Mouse (Mus musculus) left cerebral cortex, adult 9 months (tissue): ENCODE measurements around the gene Zfp583.
"Not testable (repeated sequence)": the region's sequence is repeated elsewhere in the genome, so short reads cannot be mapped to it uniquely, and the experiment has no call there.

Experiments
- DNase-seq, 2 experiments: peaks; one replicate each; pipeline ENCODE4 v3.0.0; 2022; ENCODE audit warnings: low spot score in 2 of 2

The Zfp583 gene

DNA sequence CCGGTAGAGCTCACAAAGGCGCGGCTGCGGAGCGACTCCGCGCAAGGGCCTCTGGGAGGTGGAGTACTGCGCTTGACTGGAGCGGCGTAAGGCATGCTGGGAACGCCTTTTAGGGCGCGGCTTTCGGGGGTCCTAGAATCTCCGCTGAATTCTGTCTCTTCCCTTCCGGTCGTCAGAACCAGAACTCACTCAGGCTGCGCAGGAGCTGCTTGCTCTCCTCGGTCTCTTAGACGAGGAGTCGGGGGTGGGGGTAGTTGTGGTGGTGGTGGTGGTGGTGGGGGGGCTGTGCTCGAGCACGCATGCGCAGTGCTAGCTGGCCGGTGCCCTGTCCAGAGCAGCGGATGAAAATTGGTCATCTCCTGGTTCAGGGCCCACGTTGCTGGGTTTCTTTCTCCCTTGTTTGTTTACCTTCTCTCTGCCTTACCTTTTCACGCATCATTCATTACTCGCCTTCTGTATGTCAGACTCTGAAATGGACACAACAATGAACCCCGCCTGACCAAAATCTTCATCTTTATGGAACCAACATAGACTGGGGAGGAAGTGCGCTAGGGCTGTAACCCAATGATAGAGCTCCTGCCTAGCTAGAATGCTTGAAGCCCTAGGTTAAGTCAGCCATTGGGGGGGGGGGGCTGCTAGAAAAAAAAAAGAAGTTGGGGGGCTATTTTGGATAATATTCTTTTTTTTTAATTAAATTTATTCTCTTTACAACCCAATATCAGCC is at the start of gene Zfp583:
Zfp583 (minus strand) TSS at position 53 of the 724 bp plus-strand sequence.
- DNase-seq = peak; percentile 53 to 88

DNA sequence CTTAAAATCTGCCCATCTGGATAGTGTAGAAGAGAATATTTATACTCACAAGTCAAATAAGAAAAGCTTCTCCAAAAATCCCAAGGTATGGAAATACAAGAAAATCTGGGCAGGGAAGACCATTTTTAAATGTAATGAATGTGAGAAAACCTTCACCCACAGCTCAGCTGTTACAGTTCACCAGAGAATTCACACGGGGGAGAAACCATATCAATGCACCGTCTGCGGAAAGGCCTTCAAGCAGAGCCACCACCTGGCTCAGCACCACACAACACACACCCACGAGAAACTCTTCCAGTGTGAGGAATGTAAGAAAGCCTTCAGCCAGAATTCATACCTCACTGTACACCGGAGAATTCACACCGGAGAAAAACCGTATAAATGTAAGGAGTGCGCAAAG is 47.4 kb upstream of the Zfp583 start:
- DNase-seq = peak; percentile 55 to 82

DNA sequence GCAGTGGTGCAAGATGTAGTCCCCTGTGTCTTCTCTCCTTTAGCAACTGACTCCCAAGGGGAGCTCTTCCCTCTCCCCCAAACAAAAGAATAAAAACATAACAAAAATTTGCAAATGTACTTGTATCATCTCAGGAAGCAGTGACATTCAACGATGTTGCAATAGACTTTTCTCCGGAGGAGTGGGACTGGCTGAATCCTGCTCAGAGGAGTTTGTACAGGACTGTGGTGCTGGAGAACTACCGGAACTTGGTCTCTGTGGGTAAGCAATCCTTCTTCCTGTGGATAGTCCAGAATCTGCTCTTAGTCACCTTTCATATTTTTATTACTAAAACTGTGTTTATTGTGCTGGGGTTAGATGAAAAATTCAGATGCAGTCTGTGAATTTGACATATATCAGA is 41.9 kb upstream of the Zfp583 start:
- DNase-seq = no peak

DNA sequence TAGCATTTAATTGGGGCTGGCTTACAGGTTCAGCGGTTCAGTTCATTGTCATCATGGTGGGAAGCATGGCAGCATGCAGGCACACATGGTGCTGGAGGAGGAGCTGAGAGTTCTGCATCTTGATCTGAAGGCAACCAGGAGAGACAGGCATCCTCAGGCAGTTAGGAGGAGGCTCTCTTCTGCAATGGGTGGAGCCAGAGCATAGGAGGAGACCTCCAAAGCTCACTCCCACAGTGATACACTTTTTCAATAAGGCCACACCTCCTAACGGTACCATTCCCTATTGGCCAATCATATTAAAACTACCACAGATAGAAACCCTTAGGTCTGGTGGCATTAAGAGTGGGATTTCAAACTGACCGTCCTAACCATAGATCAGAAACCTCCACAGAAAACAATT is 38.4 kb upstream of the Zfp583 start:
- DNase-seq = no peak

DNA sequence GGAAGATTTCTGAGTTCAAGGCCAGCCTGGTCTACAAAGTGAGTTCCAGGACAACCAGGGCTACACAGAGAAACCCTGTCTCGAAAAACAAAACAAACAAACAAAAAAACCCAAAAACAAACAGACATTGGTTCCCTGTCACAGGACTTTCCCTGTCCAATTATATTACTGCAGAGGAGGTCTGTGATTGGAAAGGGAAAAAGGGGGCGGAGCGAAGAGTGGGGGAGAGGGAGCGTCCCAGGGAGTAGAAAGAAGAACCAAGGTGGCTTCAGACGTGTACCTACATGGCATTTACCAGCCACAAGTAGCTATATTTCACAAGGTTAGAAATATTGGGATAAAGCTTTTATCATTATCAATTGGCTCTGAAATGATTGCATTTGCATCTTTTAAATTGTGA is 37.1 kb upstream of the Zfp583 start:
- not testable (repeated sequence) for DNase-seq

DNA sequence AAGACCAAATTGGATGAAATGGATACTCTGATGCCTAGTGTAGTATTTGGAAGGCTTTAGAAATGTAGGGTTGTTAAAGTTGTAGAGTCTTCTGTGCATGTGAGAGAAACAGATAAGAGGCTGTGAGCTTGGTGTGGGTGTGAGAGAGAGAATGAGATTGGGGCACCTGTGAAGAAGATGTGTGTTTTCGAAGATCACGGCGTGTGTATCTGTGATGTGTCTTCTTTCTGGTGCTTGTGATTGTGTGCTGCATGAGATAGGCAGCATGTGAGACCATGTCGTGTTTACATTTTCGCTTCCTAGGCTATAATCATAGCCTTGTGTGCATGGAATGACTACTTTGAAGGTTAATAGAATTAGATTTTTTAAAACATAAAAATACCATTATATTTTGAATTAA is 36.1 kb upstream of the Zfp583 start:
- DNase-seq = no peak

DNA sequence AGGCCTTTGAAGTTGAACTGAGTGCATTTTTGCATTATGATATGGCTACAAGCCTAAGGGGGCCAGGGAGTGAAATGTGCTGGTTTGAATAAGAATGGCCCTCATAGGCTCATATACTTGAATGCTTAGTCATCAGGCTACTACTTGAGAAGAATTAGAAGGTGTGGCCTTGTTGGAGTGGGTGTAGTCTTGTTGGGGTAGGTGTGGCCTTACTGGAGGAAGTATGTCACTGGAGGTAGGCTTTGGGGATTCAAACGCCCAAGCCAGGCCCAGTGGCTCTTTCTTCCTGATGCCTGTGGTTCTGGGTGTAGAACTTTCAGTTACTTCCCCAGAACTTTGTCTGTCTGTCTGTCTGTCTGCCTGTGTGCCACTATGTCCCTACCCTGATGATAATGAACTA is 33.7 kb upstream of the Zfp583 start:
- no peak for DNase-seq

DNA sequence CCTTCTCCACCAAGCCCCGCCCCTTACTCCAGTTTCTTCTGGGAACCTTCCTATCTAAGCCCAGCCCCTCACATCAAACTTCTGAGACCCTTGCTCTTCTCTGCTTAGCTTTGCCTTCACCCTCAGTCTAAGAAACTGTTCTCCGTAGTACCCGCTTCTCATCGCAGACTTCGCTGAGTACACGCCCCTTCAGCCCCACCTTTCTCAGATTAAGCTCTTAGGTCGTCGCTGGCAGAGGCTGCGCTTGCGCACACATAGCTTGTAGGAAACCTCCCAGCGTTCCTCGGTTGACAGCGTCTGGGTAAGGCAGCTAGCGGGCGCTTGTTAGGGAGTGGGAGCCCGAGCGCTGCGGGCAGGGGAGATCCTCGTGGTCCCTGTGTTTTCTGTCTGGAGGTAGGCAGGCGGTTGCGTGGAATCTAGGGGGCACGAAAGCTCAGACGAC is 32.0 kb upstream of the Zfp583 start, which contains the start of gene Zfp78:
Zfp78 (plus strand) TSS at position 234 of the 442 bp plus-strand sequence.
- DNase-seq = no peak

DNA sequence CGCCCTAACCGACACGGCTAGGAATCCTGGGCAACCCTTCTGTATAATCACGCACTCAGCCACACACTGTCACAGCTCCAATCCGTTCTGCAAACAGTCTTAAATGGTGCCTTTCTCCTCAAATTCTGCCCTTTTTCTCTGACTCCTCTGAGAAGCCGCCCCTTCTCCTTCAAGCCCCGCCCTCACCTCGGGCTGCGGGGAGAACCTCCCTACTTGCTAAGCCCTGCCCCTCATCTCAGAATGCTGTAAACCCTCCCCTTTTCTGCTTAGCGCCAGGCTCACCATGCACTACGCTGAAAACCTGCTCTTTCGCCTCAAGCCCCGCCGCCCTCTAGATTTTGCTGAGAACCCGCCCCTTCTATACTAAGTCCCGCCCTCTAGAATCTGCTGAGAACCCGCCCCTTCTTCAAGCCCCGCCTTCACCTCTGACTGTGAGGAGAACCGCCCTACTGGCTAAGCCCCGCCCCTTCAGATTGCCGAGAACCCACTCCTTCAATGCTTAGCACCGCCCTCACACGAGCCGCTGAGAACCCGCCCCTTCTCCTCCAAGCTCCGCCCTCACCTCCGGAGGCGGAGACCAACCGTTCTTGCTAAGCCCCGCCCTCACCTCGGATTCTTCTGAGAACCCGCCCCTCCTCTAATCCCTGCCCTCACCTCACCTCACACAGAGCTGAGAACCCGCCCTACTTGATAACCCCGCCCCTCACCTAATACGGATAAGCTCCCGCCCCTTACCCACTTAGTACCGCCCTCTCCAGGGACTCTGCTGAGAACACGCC is 31.4 kb upstream of the Zfp583 start:
- DNase-seq = peak; percentile 98 to 99

DNA sequence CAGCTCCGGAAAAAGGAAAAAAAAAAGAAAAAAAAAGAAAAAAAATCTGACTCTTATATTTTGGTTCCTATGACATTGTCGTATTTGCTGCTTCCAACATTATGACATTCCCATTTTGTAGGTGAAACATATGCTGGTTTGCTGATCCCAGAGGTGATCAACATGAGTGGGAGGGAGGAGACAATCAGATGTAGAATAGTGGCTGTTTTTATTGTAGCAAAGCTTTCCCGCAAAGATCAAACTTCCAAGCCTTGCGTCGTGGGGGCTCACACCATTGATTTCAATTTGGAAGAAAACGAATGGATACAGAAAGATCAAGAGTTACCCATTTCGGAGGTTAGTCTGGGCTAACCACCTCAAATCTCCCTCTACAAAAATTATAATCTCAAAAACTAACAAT is 30.7 kb upstream of the Zfp583 start:
- no peak for DNase-seq

DNA sequence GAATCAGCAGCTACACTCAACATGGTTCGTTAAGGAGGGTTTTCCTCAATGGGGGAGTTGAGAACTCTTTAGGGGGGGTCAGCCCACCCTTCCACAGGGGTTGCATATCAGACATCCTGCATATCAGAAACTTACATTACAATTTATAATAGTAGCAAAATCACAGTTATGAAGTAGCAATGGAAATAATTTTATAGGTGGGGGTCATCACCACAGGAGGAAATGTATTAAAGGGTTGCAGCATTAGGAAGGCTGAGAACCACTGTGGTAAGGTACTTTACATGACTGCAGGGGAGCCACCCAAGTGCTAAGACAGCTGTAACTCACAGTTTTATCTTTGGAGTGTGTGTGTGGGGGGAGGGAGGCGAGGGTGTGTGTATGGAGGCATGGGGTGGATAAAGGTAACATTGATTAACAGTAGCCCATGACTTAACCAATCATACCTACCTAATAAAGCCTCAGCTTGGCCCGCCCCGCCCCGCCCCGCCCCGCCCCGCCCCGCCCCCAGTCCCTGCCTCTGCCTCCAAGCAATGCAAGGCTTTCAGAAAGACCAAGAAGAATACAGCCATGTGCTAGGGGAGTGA is 29.5 kb upstream of the Zfp583 start:
- DNase-seq = no peak

DNA sequence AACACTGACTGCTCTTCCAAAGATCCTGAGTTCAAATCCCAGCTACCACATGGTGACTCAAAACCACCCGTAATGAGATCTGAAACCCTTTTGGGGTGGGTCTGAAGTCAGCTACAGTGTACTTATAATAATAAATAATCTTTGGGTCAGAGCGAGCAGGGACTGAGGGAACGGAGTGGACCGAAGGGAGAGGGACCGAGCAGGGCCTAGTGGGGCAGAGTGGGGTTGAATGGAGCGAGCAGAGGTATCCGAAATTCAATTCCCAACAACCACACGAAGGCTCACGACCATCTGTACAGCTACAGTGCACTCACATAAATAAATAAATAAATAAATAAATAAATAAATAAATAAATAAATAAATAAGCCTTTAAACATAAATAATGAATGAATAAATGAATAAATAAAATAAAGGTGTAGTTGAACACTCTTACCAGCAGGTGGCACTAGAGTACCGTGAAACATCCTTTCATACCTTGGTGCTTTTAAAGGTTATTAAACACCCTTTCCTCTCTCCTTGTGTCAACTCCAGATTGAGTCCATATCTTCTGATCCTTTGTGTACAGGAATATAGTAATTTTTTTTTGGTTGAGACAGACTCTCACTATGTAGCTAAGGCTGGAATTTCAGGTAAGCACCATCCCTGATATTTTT is 28.0 kb upstream of the Zfp583 start:
- DNase-seq = no peak

DNA sequence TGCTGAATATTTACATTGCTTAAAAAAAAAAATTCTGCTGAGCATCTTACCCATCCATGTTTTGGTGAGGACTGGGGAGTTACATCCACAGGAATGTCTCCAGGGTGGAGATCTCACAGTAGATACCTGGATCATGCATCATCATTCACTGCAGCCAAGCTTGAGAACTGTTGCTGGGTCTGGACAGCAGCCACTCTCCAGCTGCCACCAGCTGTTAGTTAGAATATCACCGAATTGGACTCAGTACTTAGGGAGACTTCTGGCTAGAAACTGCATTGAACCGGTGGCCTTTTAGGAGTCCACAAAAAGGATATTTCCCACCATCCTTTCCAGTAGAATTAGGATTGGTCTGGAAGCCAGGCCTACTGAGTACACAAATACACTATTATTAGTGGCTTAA is 27.0 kb upstream of the Zfp583 start:
- DNase-seq = no peak

DNA sequence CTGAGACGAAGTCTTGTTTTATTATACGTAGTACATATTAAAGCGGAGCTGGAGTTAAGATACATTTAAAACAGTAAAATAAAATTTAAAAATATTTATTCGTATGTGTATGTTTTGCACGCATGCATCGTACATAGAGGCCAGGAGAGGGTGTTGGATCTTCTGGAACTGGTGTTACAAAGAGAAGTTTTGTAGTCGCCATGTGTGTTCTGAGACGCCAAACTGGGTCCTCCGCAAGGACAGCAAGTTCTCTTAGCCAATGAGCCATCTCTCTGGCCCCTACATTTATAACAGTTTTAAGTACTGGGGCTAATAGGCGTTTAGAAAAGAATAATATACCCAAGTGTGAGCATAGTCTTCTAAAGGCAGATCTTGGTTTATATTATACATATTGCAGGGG is 13.0 kb upstream of the Zfp583 start:
- no peak for DNase-seq

DNA sequence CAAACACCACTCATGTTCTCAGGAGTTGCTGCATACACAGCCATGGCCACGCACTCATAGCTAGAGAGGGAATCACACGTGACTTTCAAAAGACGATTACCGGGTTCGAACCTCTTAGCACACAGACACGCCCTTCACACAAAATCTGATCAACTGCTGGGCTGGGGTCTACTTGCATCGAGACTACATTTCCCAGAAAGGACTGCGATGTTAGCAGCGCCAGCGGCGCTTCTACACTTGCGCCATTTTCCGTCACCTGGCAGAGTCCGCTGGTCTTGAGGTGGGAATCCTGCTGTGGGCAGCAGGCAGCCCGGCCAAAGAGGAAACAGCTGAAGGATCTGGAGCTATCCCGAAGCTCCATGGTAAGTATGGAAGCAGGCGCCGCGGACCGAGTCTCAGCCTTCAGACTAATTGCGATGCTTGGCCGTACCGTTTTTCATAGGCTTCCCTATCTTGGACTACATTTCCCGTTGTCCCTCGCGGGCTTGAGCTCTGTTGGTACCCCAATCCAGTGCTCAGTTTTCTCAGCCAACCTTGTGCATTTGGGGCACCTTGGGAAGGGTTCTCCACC is 12.5 kb upstream of the Zfp583 start, which contains the start of gene Gm3854:
Gm3854 (plus strand) TSS at position 259 of the 571 bp plus-strand sequence.
- DNase-seq = peak in 1 of 2 experiments; percentile 84

DNA sequence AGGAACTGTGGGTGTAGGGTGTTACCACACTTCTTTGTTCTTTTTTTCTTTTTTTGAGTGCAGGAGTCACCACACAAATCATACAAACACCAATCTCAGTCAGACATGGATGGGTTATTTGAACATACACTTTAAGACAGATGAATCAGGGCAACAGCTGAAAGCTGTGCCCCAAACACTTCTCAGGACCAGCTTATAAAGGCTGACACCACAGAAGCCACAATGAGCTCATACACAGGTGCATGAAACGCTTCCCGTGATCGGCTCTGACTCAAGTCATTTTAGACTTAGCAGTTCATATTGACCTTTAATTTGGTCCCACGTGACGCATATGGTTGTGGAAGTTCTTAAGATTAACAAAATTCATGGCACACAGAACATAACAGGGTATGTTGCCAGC is 8.8 kb upstream of the Zfp583 start:
- no peak for DNase-seq

DNA sequence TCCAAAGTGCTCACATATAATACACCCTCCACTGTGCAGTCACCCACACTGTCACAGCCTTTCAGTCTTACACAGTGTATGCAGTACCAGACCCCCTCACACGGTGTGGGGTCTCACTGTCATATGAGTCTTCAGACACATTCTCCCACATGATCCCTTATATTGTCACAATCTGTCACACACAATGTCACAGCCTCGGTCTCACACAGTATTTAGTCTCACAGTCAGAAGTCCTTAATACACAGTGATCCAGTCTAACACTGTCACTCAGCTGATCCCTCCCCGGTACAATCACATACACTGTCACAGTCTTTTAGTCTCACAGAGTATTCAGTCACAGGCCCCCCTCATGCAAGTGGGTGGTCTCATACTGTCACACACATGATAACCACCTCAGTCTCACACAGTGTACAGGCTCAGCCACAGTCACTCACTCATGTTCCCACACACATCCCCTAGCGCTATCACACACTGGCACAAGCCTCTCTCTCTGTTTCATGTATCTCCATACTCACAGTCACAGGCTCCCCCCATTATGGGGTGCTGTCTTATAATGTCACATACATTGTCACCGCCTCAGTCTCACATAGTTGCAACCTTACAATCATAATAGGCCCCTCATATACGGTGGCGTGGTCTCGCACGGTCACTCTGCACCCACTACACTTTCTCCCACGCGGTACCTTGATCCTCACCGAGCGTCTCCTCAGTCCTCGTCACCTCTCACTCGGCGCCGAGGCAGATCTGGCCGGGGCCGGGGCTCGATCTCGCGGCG is 440 bp downstream of the Zfp583 start:
- no peak for DNase-seq

DNA sequence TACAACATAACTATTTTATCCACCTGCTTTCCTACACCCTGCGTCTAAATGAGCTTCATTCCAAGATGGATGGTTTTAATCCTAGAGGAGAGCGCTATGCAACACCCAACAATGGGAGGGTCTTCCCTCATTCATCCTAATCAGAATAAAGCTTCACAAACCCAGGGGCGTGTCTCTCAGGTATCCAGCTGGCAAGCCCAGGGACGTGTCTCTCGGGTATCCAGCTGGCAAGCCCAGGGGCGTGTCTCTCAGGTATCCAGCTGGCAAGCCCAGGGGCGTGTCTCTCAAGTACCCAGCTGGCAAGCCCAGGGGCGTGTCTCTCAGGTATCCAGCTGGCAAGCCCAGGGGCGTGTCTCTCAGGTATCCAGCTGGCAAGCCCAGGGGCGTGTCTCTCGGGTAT is 30.3 kb downstream of the Zfp583 start:
- DNase-seq = not testable (repeated sequence)

DNA sequence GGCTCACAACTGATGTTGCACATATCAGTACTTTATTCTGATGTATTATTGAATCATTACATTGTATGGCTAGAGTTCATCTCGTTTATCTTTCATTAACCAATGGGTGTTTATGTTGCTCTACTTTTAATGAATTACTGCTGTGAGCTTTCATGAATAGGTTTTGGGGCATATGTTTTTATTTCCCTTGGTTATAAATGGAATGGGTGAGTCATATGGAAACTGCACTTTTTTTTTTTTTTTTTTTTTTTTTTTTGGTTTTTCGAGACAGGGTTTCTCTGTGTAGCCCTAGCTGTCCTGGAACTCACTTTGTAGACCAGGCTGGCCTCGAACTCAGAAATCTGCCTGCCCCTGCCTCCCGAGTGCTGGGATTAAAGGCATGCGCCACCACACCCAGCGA is 40.0 kb downstream of the Zfp583 start:
- DNase-seq = not testable (repeated sequence)

DNA sequence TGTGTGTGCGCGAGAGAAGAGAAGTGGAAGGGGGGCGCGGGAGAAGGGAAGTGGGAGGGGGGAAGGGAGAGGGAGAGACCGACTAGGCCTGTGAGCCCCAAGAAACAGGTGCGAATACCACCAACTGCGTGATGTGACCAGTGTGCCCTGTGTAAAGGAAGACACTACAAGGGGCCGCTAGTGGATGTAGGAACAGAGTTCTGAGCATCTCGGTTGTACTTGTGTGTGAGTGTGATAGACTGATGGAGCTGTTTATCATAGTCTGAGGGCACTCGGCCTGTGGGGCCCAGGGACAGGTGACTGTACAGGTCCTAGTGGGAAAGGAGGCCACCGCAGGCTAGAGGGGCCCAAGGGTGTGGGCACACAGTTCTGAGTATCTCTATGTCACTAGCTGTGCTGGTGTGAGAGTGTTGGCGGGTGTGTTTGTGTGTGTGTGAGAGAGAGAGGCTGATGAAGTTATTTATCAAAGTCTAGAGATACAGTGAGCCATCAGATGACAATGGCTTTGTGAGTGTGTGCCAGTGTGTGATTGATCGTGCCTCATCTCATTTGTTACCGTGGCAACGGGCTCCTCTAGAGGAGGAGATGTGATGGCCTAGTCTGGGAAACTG is 44.1 kb downstream of the Zfp583 start:
- DNase-seq = peak in 1 of 2 experiments; percentile 29
